Mouse (Mus musculus) G1E (cell line): Measurements from ENCODE around the gene Gas2l2.

Experiments used
- CTCF ChIP-seq: IDR thresholded peaks from 2 replicates; pipeline ENCODE4 v1.5.1; 2012; ENCODE audit warnings: low read depth, low read length, inconsistent platforms, mixed read lengths
- TAL1 ChIP-seq: conservative IDR thresholded peaks from 2 replicates; pipeline ENCODE4 v1.6.1; 2012; ENCODE audit warnings: low read depth, low read length, inconsistent platforms, mixed read lengths

DNA sequence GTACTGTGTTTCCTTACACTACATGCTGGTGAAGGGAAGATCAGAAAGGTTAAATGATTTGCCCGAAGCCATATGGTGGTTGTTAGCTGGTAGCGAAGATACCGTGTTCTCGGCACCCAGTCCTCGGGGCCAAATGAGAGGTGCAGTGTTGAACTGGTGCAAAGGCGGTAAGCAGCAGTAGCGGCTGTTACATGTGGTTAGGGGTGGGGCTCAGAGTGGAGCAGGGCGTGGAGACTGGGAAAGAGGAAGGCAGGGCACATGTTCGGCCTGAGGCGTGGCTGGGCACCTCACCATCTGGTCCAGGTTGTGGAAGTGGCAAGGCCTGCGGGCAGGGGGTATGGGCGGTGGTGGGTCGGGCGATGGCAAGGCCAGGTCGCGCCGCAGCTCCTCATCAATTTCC lies 2.3 kb downstream of the Gas2l2 start:
- TF ChIP-seq TAL1 (no peak), CTCF (no peak)
